Mouse (Mus musculus) testis, postnatal 14 days (tissue): ENCODE data around the gene Zfp142.
A peak's percentile ranks its signal among the peaks of the same experiment; 100 is the strongest.

Experiments used
- DNase-seq: peaks from one replicate; pipeline ENCODE4 v3.0.0; 2021; ENCODE audit warnings: low spot score

Zfp142 gene

DNA sequence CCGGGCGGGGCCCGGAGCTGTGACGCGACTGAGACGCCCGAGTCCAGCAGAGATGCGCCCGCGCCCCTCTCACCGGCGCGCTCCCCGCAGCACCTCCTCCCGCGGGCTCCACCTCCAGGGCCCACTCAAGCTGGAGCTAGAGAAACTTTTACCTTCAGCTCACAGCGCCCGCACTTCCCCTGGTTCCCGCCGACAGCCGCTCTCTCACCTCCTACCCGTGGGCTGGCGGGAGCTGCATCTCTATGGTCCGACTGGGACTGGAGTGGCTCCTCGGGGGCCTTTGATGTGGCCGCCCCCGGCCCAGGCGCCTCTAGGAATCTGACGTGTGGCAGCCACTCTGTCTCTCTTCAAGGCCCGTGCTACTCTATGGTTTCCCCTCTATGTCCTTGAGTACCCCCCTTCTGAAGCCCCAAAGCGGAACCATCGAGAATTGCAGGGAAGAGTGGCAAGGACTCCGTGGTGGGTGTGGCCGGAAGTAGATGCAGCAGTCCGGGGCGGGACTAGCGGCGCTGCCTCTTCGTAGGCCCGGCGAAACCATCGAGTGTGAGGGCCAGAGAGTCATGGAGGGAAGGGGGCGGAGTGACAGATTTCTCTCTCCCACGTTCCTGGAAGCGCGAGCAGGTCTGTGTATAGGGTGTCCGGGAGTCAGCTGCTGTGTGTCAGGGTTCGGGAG, at the start of gene Zfp142, which contains the start of gene Bcs1l:
Gene Zfp142 (minus strand): TSS at position 474 of the 673 bp plus-strand sequence.
Gene Bcs1l (plus strand): TSS at position 517 of the 673 bp plus-strand sequence.
- DNase-seq, result peak; percentile 100

DNA sequence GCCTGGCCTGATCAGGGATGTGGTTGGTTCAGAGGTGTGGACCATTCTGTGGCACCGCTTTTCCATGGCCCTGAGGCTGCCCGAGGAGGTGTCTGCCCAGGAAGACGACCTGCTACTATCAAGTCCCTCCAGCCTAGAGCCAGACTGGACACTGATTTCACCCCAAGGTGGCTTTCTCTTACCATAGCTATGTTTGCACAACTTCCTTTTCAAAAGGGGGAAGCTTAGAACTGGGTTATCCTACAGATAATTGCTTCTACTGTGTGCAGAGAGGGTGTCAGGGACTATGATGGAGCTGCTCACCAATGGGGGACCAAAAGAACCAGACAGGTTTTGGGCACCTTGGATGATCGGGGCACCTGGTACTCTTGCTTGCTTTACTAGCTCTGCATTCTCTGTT, 44.7 kb upstream of the Zfp142 start:
- no peak for DNase-seq

DNA sequence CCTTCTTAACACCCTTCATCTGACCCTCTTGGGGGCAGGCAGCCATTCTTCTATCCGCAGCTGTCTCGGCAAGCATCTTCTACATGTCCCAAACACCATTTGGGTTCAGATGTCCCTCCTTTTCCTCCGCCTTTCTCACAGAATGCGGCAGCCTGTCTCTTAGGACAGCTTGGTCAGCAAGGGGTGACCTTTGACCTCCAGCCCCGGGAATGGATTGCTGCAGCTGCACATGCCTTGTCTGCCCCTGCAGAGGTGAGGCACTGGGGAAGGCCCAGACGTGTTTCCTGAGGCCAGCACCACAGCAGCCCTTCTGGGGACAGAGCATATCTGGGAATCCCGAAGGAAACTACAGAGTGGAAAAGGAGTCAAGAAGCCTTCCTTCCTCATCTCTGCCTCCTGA, 40.0 kb upstream of the Zfp142 start:
- DNase-seq, result no peak

DNA sequence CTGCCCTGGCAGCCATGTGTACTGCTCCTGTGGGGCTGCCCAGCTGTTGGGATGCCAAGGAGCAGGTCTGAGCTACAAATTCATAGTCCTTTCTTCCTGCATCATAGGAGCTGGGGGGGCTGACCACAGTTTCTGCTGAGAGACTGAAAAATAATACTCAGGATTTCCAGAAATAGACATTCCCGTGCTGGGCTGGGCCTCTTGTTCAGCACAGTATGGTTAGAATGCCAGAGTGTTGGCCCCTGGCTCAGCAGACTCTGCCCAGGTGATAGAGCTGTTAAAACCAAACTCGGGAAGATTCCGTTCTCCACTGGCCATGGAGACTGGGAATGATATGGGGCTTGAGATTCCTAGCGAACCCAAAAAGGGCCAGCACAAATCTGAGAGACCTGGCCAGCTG, 38.0 kb upstream of the Zfp142 start:
- DNase-seq, result no peak

DNA sequence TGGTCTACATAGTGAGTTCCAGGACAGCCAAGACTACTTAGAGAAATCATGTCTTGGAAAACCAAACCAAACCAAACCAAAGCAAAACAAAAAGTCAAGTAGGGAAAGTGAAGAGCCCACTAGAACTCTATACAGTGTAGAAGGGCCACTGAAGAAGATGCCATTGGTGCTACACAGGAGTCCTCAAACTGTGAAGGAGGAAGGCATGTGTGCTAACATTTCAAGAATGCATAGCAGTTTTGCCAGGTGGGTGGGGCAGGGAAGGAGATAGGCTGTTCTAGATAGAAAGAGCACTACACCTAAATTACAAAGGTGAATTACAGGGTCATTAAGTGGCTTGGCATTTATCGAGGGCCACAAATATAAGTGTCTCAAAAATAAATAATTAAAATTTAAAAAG, 36.1 kb upstream of the Zfp142 start:
- DNase-seq, result no peak

DNA sequence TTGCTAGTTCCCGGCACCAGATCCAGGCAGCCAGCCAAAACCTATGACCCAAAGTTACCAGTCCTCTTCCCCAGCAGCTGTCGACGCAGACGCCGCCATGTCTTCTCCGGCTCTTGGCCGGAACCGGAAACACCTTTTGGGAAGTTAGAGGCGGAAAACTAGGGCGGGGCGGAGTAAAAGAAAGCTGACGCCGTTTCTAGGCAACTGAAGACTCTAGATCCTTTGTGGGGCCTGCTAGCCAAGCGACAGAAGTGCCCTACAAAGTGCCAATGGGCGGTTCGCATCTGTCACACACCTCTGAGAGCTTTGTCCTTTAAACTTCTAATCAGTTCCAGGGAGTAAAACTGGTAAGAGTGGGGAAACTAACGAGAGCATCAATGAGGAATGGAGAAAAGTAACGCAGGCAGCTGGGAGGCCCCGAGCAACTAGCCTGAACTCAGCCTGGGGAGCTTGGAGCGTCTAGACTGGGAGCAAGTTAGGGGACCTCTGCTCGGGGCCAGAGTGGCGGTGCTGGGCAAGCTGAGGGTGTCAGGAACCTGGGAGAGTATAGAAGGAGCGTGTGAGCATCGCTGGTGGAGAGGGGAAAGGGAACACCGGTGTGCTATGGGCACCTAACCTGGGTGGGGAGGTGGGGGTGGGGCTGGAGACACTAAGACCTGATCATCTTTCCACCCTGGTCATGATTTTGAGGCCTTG, 13.4 kb upstream of the Zfp142 start, which contains the start of the genes Rnf25 and Stk36:
Gene Rnf25 (minus strand): TSS at position 131 of the 696 bp plus-strand sequence.
Gene Stk36 (plus strand): TSS at position 179 of the 696 bp plus-strand sequence.
- DNase-seq, result peak; percentile 82

DNA sequence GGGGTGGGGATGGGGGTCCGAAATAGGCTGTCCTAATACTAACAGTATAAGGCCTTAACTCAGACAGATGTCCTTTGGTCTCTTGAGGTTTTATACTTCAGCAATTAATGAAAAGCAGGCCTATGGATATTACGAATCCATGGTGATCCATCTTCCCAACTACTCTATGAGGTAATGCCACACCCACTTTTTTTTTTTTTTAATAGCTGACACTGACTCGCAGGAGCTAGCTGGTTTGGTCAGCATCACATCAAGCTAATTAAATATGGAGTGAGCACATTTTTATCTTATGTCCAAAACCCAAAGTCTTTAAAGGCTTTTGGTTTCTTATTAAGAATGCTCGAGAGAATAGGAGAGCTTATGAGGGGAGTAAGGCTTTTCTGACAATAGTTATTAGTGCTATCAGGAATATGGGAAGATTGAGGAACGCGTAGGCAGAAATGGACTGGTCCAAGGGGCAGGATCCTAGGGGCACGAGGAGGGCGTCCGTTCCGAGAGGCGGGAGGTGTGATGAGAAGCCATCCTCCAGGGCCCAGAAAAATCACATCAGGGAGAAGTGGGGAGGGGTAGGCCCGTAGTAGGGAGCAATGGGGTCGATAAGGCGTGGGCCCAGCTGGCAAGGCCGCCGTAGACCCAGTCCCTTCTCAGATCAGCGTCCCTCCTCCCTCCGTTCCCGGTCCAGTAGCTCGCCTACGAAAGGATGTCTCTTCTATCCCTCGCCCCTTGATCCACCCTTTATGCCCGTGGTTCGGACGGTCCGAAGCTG, 12.6 kb upstream of the Zfp142 start:
- DNase-seq, result no peak

DNA sequence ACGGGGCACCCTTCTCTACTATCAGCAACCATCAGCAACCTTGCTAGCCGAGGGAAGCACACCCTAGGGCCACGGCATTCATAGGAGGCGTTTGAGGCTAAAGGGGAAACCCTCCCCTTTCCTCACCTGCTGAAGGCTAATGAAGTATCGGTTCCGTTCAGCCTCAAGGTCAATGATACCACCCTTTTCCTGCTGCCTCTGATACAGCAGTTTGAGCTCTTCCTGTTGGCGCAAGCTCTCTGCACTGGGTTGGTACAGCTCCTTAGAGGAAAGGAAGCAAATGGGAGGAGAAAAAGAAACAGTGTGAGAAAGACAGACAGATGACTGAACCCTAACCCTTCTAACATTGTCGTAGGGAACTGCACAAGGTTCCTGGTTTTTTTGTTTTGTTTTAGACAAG, 6.4 kb upstream of the Zfp142 start:
- DNase-seq, result no peak

DNA sequence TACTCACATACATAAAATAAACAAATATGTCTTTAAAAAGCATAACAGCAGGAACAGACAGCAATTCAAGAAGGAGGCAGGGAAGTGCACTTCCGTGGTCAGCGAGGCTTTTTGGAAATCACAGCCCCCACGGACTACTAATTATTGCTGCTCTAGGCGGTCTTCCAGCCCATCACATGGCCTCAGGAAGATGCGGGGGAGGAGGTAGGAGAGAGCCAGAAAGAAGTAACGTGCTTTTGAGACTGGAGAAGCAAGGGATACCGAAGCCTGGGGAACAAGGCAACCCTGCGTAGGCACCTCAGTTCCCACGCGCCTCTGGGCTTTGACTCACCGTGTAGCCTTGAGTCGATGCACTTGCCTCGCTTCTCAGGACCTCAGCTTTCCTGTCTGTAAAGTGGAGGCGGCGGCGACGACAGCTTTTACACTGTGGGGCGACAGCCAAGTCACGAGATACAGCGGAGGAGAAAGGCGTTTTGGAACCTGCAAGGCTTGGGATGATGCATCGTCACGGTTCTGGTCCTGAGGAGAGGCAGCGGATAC, 743 bp downstream of the Zfp142 start:
- peak; percentile 70 for DNase-seq

DNA sequence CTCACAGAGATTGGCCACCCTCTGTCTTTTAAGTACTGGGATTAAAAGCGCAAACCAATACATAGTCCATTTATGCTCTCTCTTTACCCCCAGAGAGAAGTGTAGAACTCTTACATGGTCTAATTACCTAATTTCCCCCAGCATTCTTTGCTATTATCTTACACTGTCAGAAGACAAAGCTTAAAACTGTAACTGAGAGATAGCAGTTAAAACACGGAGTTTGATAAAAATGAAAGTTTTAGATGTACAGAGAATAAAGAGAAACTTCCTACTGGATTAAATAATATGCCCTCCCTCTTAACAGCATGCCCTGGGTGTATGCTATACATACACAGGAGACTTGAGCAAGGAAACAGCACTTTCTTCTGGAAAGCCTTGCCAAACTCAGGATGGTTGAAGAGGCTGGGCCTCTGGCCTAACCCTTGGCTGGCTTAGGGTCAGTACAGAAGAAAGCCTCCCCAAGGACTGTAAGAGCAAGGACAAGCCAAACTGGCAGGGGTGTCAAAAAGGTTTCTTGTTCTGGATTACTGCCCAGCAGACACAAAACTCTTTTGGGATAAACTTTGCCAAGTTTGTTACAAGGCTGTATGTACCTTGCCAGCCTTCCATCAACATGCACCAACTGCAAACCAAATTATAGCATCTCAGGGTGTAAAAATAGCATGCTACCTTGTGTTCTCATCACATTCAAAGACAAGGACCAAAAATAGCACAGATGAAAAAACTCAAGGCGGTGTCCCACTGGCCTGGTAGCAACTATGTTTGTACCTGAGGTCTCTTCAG, 3.2 kb downstream of the Zfp142 start:
- DNase-seq, result no peak

DNA sequence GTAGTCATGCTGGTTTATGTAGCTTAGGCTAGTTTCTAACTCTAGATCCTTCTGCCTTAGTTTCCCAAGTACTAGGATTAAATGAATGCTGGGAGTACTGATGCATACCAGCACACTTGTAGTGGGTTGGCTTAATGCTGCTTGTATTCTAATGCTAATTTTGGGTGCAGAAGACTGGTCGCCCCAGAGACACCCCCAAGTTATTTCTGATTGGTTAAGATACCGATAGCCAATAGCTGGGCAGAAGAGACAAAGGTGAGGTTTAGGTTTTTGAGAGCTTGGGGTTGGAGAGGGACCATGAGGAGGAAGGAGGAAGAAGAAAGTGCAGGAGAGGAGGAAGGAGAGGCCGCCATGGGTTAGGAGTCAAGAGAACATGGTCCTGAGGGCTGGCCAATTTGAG, 5.4 kb downstream of the Zfp142 start:
- DNase-seq, result no peak

DNA sequence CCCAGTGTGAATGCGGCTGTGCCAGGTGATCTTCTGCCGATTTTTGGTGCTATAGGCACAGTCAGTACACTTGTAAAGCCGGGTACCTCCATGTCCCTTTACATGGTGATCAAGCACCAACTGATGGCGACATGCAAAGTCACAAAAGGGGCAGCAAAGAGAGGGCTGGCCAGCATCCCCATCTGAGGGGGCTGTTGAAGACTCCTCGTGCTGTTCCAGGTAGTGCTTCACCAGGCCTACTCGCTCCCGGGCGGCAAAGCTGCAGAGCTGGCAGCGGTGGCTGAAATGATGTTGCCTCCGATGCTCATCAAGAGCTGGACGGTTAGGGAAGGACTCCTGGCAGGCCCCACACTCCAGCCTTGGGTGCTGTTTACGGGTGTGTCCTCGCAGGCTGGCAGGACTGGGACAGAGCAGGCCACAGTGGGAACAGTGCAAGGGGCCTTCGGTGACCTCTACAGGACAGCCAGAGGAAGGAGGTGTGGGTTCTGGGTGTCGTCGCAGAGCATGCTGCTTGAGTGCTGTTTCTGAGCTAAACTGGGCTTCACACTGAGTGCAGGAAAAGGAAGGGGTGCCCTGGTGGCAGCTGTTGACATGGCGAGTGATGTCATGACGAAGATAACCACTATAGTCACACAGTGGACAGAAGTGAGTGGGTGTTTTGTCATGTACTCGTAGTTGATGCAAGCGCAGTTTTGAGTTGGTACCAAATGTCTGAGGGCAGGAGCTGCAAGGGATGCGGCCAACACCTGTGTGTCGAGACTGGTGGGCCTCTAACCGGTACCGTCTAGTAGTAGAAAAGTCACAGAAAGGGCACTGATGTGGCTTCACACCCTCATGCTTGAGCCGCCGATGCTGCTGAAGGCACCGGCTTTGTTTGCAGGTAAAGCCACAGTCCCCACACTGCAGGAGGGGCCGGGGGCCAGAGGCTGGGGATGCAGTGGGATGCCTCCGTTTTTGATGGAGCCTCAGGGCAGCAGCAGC, 18.0 kb downstream of the Zfp142 start:
- no peak for DNase-seq

DNA sequence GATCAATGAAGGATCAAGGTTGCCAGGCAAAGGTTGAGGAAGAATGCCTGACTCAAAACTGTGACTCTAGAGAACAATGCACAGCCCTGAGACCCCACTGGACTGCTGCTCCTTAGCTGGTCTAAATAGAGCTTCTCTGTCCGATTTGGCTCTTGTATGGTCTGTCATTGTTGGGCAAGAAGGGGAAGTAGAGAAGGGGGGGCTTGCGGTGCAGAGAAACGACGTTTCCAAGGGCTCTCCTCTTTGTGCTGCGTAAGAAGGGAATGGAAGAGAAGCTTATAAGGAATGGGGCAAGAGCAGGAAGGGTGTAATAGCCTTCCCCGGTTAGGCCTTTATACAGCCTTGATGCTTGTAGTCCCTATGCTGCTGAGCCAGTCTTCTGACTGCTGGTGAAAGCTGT, 22.2 kb downstream of the Zfp142 start:
- DNase-seq, result no peak

DNA sequence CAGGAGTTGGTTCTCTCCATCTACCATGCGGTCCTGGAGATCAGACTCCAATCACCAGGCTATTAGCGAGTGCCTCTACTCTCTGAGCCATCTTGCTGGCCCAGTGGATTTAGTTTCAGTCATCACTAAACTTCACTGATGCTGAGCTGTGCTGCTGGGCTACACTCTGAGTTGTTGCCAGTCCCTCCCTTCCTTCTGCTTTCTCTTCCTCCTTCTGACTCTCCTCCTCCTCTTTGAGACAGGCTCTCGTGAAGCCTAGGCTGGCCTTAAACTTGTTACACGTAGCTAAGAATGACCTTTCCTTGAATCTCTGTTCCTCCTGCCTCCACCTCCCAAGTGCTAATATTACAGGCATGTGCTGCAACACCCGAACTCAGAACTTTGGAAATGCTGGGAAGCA, 29.0 kb downstream of the Zfp142 start:
- no peak for DNase-seq

DNA sequence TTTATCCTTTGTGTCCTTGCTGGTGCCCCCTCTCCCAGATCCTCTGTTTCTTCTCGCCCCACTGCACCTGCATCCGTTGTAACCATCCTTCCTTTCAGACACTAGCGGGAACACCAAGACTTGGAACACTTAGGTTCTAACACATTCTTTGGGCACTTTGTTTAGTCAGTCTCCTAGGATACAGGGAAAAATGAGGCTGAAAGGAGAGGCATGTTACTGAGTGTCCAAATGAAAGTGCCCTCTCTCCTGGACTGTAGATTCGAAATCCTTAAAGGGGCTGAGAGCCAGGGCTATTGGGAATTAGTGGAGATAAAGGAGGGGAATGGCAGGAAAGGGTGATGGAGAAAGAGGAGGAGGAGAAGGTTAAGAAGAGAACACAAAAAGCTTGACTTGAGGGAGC, 43.9 kb downstream of the Zfp142 start, which contains the start of gene Usp37:
Gene Usp37 (minus strand): TSS at position 101 of the 400 bp plus-strand sequence.
- DNase-seq, result no peak

DNA sequence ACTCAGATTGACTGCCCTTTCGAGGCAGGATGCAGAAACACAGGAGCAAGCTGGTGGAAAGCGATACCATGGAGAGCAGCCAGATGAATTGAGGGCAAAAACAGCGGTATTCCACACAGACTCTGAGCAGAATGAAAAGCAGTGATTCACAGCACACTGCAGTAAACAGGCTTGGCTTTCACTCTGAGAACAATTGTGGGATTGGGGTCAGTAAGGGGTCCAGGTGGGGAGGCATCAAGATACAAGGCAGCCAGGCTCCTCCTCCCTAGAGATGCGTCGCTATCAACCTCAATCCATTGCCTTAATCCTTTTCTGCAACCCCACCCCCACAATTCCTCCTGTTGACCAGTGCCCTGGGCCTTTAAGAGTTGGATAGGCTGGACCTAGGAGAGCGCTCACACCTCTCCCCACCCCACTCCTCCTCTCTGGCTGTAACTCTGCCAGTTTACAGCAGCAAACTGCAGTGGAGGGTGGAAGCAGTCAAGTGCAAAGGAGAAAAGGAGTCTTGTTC, 45.5 kb downstream of the Zfp142 start, which contains the start of gene Plcd4:
Gene Plcd4 (plus strand): TSS at position 438 of the 511 bp plus-strand sequence.
- DNase-seq, result no peak

DNA sequence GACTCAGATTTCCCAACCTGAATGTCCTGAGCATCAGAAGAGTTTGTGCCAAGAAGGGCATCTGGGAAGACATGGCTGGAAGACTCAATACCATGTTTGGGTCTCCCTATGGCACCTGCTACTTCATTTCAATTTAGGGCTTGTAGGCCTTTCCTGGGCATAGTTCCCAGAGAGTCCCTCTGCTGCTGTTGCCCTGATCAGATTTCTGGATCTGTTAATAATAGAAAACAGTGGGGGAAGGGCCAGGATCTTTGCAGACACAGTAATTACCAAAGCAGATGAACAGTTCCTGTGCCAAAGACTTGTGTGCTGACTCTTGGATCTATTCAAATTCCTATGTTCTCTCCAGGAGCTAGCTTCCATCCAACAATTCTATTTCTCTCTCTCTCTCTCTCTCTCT, 49.4 kb downstream of the Zfp142 start:
- DNase-seq, result no peak

DNA sequence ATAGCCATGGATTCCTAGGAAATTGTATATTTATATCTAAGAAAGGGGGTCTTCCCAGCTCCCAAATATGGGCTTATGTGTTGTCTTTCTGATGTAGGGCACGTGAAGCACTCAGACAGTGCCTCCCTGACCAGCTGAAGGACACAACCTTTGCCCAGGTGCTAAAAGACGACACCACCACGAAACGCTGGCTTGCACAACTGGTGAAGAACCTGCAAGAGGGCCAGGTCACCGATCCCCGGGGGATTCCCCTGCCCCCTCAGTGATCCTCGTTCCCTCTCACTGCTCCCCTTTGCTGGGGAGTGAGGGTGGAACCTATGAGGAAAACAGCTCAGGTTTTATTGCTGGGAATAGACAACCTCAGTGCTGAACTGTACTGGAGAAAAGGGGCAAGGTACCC, 59.5 kb downstream of the Zfp142 start:
- DNase-seq, result no peak

DNA sequence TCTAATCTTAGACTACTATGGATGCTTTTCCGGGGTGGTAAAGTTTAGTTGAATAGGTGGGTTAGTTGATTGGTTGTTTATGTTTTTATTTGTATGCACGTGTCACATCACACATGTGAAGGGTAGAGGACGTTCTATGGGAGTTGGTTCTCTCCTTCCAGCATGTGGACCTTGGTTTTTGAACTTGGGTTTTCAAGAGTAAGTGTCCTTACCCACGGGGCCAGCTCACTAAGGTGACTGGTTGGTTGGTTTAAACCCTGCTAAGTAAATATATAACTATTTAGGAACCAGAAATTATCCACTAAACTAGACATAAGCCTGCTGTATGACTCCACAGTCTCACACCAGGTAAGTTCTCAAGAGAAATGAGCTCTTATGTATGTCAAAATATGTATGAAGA, 63.3 kb downstream of the Zfp142 start:
- no peak for DNase-seq

DNA sequence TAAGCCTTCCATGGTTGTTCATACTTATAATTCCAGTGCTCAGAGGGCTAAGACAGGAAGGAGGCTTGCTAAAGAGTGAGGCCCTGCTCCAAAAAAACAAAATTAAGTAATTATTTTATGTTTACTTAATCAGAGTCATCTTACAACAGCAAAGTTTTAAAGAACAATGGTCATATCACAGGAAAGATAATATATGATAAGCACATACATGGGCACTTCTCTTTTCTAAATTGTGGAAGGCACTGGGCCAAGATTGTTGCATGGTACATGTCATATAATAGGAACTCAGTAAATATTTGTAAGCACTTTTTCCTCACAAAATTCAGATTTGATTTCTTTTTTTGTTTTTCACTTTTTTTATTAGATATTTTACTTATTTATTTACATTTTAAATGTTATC, 68.2 kb downstream of the Zfp142 start:
- DNase-seq, result no peak
